Mouse (Mus musculus): ENCODE measurements around the gene Srpk1. TPM values are rescaled to one million over a fixed set of nuclear protein-coding genes. Genes with fewer than 3 reads are reported as not detected.
"Not testable (repeated sequence)": the region's sequence is repeated elsewhere in the genome, so short reads cannot be mapped to it uniquely, and the experiment has no call there.

Gene Srpk1
- total RNA-seq, 2 experiments from 2014 or later: 40.0 to 43.7 TPM

GRCm38 (mm10) chr17:28560598-28560997 is 61.9 kb downstream of the Srpk1 start, which contains the start of gene Clps:
Clps (minus strand) TSS chr17:28560766.
- DNase-seq: no peak
- intact Hi-C loops (cut with DNase I): no loop called here

- no peak for DNase-seq
- intact Hi-C loops (cut with DNase I): no loop called here
These were observed 64.7 kb downstream of the Srpk1 start for GRCm38 (mm10) chr17:28557772-28558171.

GRCm38 (mm10) chr17:28556635-28557396 is 65.7 kb downstream of the Srpk1 start:
- DNase-seq: no peak
- intact Hi-C loops (cut with DNase I): no loop called here

- intact Hi-C loops (cut with DNase I); DNase-seq: not testable (repeated sequence)
These were observed 68.5 kb downstream of the Srpk1 start for GRCm38 (mm10) chr17:28554021-28554420.

- intact Hi-C loops (cut with DNase I): no loop called here
- DNase-seq: peak; percentile 73 to 84
These were observed 69.3 kb downstream of the Srpk1 start for GRCm38 (mm10) chr17:28553040-28553793.

- no peak for DNase-seq
- intact Hi-C loops (cut with DNase I): no loop called here
These were observed 73.4 kb downstream of the Srpk1 start, which contains the start of gene Clpsl2 for GRCm38 (mm10) chr17:28549111-28549510. Clpsl2 (plus strand) TSS chr17:28549411.

- DNase-seq: no peak
- intact Hi-C loops (cut with DNase I): no loop called here
These were observed 74.0 kb downstream of the Srpk1 start for GRCm38 (mm10) chr17:28548550-28548949.

- intact Hi-C loops (cut with DNase I): loop anchor here (2.0 kb wide), 1 partner anchor 104 kb away; no protein-coding TSS in a partner anchor
- peak in 1 of 2 experiments; percentile 35 for DNase-seq
These were observed 75.6 kb downstream of the Srpk1 start for GRCm38 (mm10) chr17:28546925-28547324.

GRCm38 (mm10) chr17:28537881-28538280 is 84.6 kb downstream of the Srpk1 start:
- DNase-seq: no peak
- intact Hi-C loops (cut with DNase I): no loop called here

Small RNA genes within 50 kb of the gene (microRNA-seq; reads per million reads assigned to microRNA genes)
- 0 reads per million in 2 experiments for gene Mir6969

Other genes with a start within 250 kb of the Srpk1 start
- gene Fkbp5, start 105.2 kb downstream of the Srpk1 start, total RNA-seq (2021): 10 to 100 TPM in 1 of 2 experiments, 1 to 10 TPM in 1; 9.8 to 52.9 TPM
- not detected for gene Armc12, start 91.9 kb downstream of the Srpk1 start, total RNA-seq (2021)
- not detected for gene Clpsl2, start 73.3 kb downstream of the Srpk1 start, total RNA-seq (2021)
- not detected for gene Clps, start 61.9 kb downstream of the Srpk1 start, total RNA-seq (2021)
- gene Lhfpl5, start 47.1 kb downstream of the Srpk1 start, total RNA-seq (2021): not detected
- gene Slc26a8, start 67.5 kb upstream of the Srpk1 start, total RNA-seq (2021): 1 to 10 TPM in 1 of 2 experiments, under 1 TPM in 1; 0.65 to 1.2 TPM
- gene Mapk14, start 68.6 kb upstream of the Srpk1 start, total RNA-seq (2021): 10 to 100 TPM; 47.3 to 51.1 TPM
- under 1 TPM; 0.45 to 0.77 TPM for gene AC170998.1, start 103.4 kb upstream of the Srpk1 start, total RNA-seq (2021)
- 1 to 10 TPM in 1 of 2 experiments, under 1 TPM in 1; 0.45 to 1.1 TPM for gene Mapk13, start 146.6 kb upstream of the Srpk1 start, total RNA-seq (2021)
- gene Brpf3, start 178.4 kb upstream of the Srpk1 start, total RNA-seq (2021): 10 to 100 TPM; 15.2 to 22.3 TPM
- gene Pnpla1, start 235.7 kb upstream of the Srpk1 start, total RNA-seq (2021): not detected

Measured in heart, postnatal 10 days (tissue).